Mouse (Mus musculus) brown adipose tissue, adult 24 weeks (tissue): ENCODE measurements around the gene Gosr2. TPM values are rescaled to one million over a fixed set of nuclear protein-coding genes. Genes with fewer than 3 reads are reported as not detected.

Experiments
- H3K27ac ChIP-seq: fragments of 200-500 bp; replicated peaks from 2 replicates; pipeline ENCODE4 v1.5.1; 2012; ENCODE audit warnings: low read depth, mild to moderate bottlenecking, low read length
- H3K4me1 ChIP-seq: fragments of 200-500 bp; 2 replicates; pipeline ENCODE4 v1.6.1; 2012; ENCODE audit warnings: low read length, mixed read lengths; ENCODE audit not compliant: control insufficient read depth, insufficient read depth, insufficient read length
- H3K4me3 ChIP-seq: fragments of 200-500 bp; 2 replicates; pipeline ENCODE4 v1.5.1; 2012; ENCODE audit warnings: low read depth, mild to moderate bottlenecking, low read length, moderate library complexity; ENCODE audit not compliant: insufficient read depth
- polyA plus RNA-seq: library from polyadenylated mRNA; stranded (reverse); fragments of >200 nt; gene quantifications from 2 replicates; pipeline ENCODE4 v1.2.4, GENCODE M21; 2012; ENCODE audit not compliant: missing spikeins, insufficient read depth, insufficient read length

Gosr2 gene
- polyA plus RNA-seq, 1 experiment = 44.0 TPM

DNA sequence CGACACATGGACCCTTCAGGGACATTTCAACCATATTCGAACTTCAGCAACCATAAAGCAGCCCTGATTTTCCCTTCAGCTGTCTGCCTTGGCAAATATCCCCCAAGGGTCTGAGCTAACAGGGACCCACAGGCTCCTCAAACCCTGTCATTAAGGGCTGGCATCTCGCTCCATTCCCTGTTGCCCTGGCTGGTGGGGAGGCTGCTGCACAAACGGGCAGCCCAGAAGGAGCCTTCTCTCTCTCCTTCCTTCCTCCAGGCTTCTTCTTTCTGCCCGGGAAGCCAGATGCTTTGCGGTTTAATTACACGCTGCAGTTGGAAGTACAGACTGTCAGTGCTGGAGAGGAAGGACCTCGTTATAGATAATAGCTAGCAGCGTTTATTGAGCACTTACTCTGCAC is 54.5 kb downstream of the Gosr2 start:
- H3K4me1 ChIP-seq = no peaks in the 10 kb centered on the region; the same call in 1 of the 2 replicates
- no peak overlapping the region for H3K4me3 ChIP-seq
- H3K27ac ChIP-seq = no peak overlapping the region

GRCm38 (mm10) chr11:103639407-103639946 is 58.2 kb downstream of the Gosr2 start:
- no peak overlapping the region for H3K4me3 ChIP-seq
- no peak overlapping the region for H3K27ac ChIP-seq
- no peaks in the 10 kb centered on the region for H3K4me1 ChIP-seq

- H3K4me3 ChIP-seq = no peak within 1 kb of the TSS
- no peaks in the 10 kb centered on the region for H3K4me1 ChIP-seq
- no peak within 1 kb of the TSS for H3K27ac ChIP-seq
These were observed 58.9 kb downstream of the Gosr2 start, which contains the start of gene Lyzl6 for GRCm38 (mm10) chr11:103638790-103639189. Lyzl6 (minus strand) TSS chr11:103638890.

GRCm38 (mm10) chr11:103636261-103636660 is 61.4 kb downstream of the Gosr2 start:
- H3K4me1 ChIP-seq = no peaks in the 10 kb centered on the region
- H3K4me3 ChIP-seq = no peak overlapping the region
- H3K27ac ChIP-seq = no peak overlapping the region

- no peaks in the 10 kb centered on the region for H3K4me1 ChIP-seq
- no peak overlapping the region for H3K27ac ChIP-seq
- no peak overlapping the region for H3K4me3 ChIP-seq
These were observed 62.2 kb downstream of the Gosr2 start for GRCm38 (mm10) chr11:103635481-103635880.

DNA sequence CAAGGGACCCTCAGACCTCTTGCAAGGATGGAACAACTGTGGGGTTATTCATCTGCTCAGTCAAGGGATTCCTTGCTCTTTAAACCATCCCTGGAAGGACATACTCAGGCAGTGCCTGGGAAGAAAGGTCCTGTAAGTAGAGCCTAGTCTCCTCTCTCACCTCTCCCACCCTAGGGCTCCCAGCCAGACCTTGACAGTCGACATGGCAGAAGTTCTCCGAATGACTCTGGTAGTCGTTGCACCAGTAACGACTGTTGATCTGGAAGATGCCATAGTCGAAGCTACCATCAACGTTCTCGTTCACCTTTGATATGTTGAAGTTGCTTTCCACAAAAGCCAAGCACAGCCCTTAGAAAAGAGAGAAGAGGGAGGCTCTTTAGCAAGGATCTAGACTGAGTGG is 62.9 kb downstream of the Gosr2 start:
- Histone ChIP-seq H3K27ac (no peak overlapping the region), H3K4me1 (no peaks in the 10 kb centered on the region), H3K4me3 (no peak overlapping the region)

GRCm38 (mm10) chr11:103627453-103627852 is 70.2 kb downstream of the Gosr2 start:
- no peaks in the 10 kb centered on the region for H3K4me1 ChIP-seq
- H3K4me3 ChIP-seq = no peak overlapping the region
- no peak overlapping the region for H3K27ac ChIP-seq

Other genes with a start within 250 kb of the Gosr2 start
- not detected in 2 replicates for gene Lrrc37a, start 193.3 kb downstream of the Gosr2 start, polyA plus RNA-seq
- gene Gm884, start 76.8 kb downstream of the Gosr2 start, polyA plus RNA-seq = not detected in 2 replicates
- gene Lyzl6, start 59.0 kb downstream of the Gosr2 start, polyA plus RNA-seq = not detected in 2 replicates
- 1.0 and 1.1 TPM in 2 replicates for gene Rprml, start 48.3 kb downstream of the Gosr2 start, polyA plus RNA-seq
- gene Wnt9b, start 51.9 kb upstream of the Gosr2 start, polyA plus RNA-seq = not detected in 2 replicates
- not detected in 2 replicates for gene Wnt3, start 76.3 kb upstream of the Gosr2 start, polyA plus RNA-seq